Mouse (Mus musculus) forebrain, embryonic 11.5 days (tissue): Measurements from ENCODE around the gene Sod3. TPM values are rescaled to one million over a fixed set of nuclear protein-coding genes. Genes with fewer than 3 reads are reported as not detected.

Experiments
- ATAC-seq: fragments of 200-750 bp; cut with Nextera tagmentation; replicated peaks from 2 replicates; pipeline ENCODE4 v1.8.0; 2017; ENCODE audit warnings: moderate TSS enrichment; ENCODE audit not compliant: low FRiP score
- DNase-seq: peaks from one replicate; pipeline ENCODE4 v3.0.0-alpha.2; 2017; ENCODE audit warnings: low spot score
- H3K27ac ChIP-seq: fragments of 300-500 bp; sonication (generic); 2 replicates; pipeline ENCODE4 v1.5.1; 2014; ENCODE audit warnings: low read depth, low read length
- H3K27me3 ChIP-seq: fragments of 300-500 bp; sonication (generic); 2 replicates; pipeline ENCODE4 v1.6.1; 2014; ENCODE audit warnings: mild to moderate bottlenecking, low read length, mixed read lengths; ENCODE audit not compliant: control insufficient read depth, insufficient read depth
- H3K36me3 ChIP-seq: fragments of 300-500 bp; sonication (generic); 2 replicates; pipeline ENCODE4 v1.6.1; 2014; ENCODE audit warnings: mild to moderate bottlenecking, low read length, moderate library complexity, mixed read lengths; ENCODE audit not compliant: control insufficient read depth, insufficient read depth
- H3K4me1 ChIP-seq: fragments of 300-500 bp; sonication (generic); replicated peaks from 2 replicates; pipeline ENCODE4 v1.6.1; 2014; ENCODE audit warnings: low read length, mixed read lengths; ENCODE audit not compliant: control insufficient read depth, insufficient read depth
- H3K4me2 ChIP-seq: fragments of 300-500 bp; sonication (generic); 2 replicates; pipeline ENCODE4 v1.6.1; 2014; ENCODE audit warnings: low read depth, mild to moderate bottlenecking, low read length, moderate library complexity, mixed read lengths; ENCODE audit not compliant: severe bottlenecking
- H3K4me3 ChIP-seq: fragments of 300-500 bp; sonication (generic); 2 replicates; pipeline ENCODE4 v1.5.1; 2014; ENCODE audit warnings: low read depth, low read length
- H3K9ac ChIP-seq: fragments of 300-500 bp; sonication (generic); 2 replicates; pipeline ENCODE4 v1.6.1; 2014; ENCODE audit warnings: low read length
- H3K9me3 ChIP-seq: fragments of 300-500 bp; sonication (generic); 2 replicates; pipeline ENCODE4 v1.6.1; 2016; ENCODE audit warnings: low read length, mixed read lengths; ENCODE audit not compliant: control insufficient read depth
- WGBS: fragments of 180-500 bp; shearing (Covaris S2); extraction: QIAGEN DNeasy Blood & Tissue Kit; methylation state at CpG from one replicate; pipeline ENCODE4 v1.1.7; 2014; 5-methylcytosine and 5-hydroxymethylcytosine counted together
- polyA plus RNA-seq: library from polyadenylated mRNA; unstranded; fragments of >200 nt; fragmentation: Nextera tagmentation; extraction: Ambion mirVana; gene quantifications from 2 replicates; pipeline ENCODE4 v1.2.1, GENCODE M21; 2014

Sod3 gene
- polyA plus RNA-seq, 1 experiment from 2014 or later: 0.20 TPM

DNA sequence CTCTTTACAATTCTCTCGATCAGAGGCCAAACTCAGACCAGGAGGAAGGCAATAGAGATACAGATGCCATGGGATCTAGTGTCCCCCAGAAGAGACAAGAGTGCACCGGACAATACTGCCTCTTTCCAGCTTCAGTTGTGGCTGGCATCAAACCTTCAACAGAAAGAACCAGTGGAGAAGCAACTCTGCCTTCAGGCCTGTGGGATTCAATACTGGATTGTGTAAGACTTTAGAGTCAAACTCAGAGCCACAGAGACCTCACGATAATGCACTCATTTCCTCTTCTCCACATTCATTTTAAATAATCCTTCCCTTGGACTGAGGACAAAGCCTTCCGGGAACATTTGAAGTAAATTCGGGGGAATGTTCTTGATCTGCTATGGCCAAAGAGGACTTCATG, 10.9 kb upstream of the Sod3 start:
- Histone ChIP-seq H3K36me3 (no peaks in the 10 kb centered on the region), H3K4me3 (no peak overlapping the region), H3K27ac (no peak overlapping the region), H3K27me3 (no peaks in the 10 kb centered on the region), H3K9ac (no peak overlapping the region), H3K4me1 (no peaks in the 10 kb centered on the region), H3K9me3 (no peaks in the 10 kb centered on the region), H3K4me2 (no peak overlapping the region)
- 75% methylated on average over 5 of the region's 5 CpGs for WGBS
- DNase-seq (no peak), ATAC-seq (no peak)

- DNase-seq: no peak
- WGBS: 86% methylated on average over 4 of the region's 4 CpGs
- H3K4me1 ChIP-seq: no peaks in the 10 kb centered on the region
- H3K4me2 ChIP-seq: no peak overlapping the region
- H3K27ac ChIP-seq: no peak overlapping the region
- no peak overlapping the region for H3K9ac ChIP-seq
- ATAC-seq: no peak
- no peaks in the 10 kb centered on the region for H3K27me3 ChIP-seq
- no peak overlapping the region for H3K4me3 ChIP-seq
- no peaks in the 10 kb centered on the region for H3K36me3 ChIP-seq
- no peaks in the 10 kb centered on the region for H3K9me3 ChIP-seq
Observed at GRCm38 (mm10) chr5:52354441-52354840, 9.2 kb upstream of the Sod3 start.

DNA sequence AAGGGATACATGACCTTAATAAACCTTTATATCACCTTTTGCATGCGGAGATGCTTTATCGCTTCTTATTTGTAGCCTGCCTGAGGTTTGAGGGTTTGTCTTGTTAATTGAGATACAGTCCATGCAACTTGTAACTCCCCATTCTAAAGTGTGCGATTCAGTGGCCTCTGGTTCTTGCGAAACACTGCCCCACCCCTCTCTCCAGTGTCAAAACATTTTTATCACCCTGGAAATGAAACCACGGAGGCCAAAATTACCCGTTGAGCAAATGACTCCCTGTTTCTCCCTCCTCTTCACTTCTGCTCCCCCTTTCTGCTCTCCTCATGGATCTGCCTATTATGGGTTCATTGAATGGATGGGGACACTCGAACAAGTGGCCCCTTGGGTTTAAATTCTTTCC, 8.0 kb upstream of the Sod3 start:
- no peaks in the 10 kb centered on the region for H3K36me3 ChIP-seq
- no peak overlapping the region for H3K9ac ChIP-seq
- DNase-seq (no peak), ATAC-seq (no peak)
- H3K4me1 ChIP-seq: no peaks in the 10 kb centered on the region
- no peaks in the 10 kb centered on the region for H3K27me3 ChIP-seq
- H3K4me3 ChIP-seq: no peak overlapping the region
- no peaks in the 10 kb centered on the region for H3K9me3 ChIP-seq
- no peak overlapping the region for H3K4me2 ChIP-seq
- WGBS: 90% methylated on average over 7 of the region's 7 CpGs
- no peak overlapping the region for H3K27ac ChIP-seq

- Histone ChIP-seq H3K36me3 (no peaks in the 10 kb centered on the region), H3K9ac (no peak overlapping the region), H3K27me3 (no peaks in the 10 kb centered on the region), H3K9me3 (no peaks in the 10 kb centered on the region), H3K27ac (no peak overlapping the region), H3K4me2 (no peak overlapping the region), H3K4me3 (no peak overlapping the region), H3K4me1 (no peaks in the 10 kb centered on the region)
- no peak for ATAC-seq
- WGBS: 71% methylated on average over 9 of the region's 9 CpGs
- no peak for DNase-seq
Observed at GRCm38 (mm10) chr5:52357175-52357754, 6.3 kb upstream of the Sod3 start.

DNA sequence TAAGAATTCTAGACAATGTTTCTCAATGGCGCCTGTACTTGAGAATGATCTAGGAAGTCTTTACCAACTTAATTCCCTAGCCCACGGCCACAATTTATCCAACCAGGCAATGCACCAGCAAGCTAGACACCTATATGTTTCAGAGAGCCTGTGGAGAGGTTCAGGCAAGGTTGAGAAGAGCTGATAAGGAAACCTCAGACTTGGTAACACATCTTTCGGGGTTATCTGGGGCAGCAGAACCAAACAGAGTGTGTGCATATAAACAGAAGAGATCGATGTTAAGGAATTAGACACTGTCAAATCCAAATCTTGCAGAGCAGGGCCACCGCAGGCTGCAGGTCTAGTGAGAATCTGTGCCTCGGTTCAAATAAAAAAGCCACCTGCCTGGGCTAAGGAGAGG, 5.5 kb upstream of the Sod3 start:
- WGBS: 89% methylated on average over 6 of the region's 6 CpGs
- Histone ChIP-seq H3K9me3 (no peaks in the 10 kb centered on the region), H3K27ac (no peak overlapping the region), H3K9ac (no peak overlapping the region), H3K36me3 (no peaks in the 10 kb centered on the region), H3K4me1 (no peaks in the 10 kb centered on the region), H3K27me3 (no peaks in the 10 kb centered on the region), H3K4me3 (no peak overlapping the region), H3K4me2 (no peak overlapping the region)
- ATAC-seq: no peak
- DNase-seq: no peak

GRCm38 (mm10) chr5:52360286-52361049, 3.1 kb upstream of the Sod3 start:
- H3K4me1 ChIP-seq: no peaks in the 10 kb centered on the region
- H3K9ac ChIP-seq: no peak overlapping the region
- 80% methylated on average over 21 of the region's 21 CpGs for WGBS
- no peak overlapping the region for H3K4me2 ChIP-seq
- no peak overlapping the region for H3K27ac ChIP-seq
- H3K27me3 ChIP-seq: no peaks in the 10 kb centered on the region
- ATAC-seq (no peak), DNase-seq (no peak)
- no peak overlapping the region for H3K4me3 ChIP-seq
- H3K9me3 ChIP-seq: no peaks in the 10 kb centered on the region
- no peaks in the 10 kb centered on the region for H3K36me3 ChIP-seq

GRCm38 (mm10) chr5:52362776-52363467, 669 bp upstream of the Sod3 start:
- Histone ChIP-seq H3K9me3 (no peaks in the 10 kb centered on the region), H3K27me3 (no peaks in the 10 kb centered on the region), H3K36me3 (no peaks in the 10 kb centered on the region), H3K9ac (no peak overlapping the region), H3K27ac (no peak overlapping the region), H3K4me3 (no peak overlapping the region), H3K4me2 (no peak overlapping the region), H3K4me1 (no peaks in the 10 kb centered on the region)
- DNase-seq (no peak), ATAC-seq (no peak)
- WGBS: 63% methylated on average over 6 of the region's 6 CpGs

- no peaks in the 10 kb centered on the region for H3K9me3 ChIP-seq
- H3K36me3 ChIP-seq: no peaks in the 10 kb centered on the region
- WGBS: 74% methylated on average over 5 of the region's 5 CpGs
- no peak overlapping the region for H3K27ac ChIP-seq
- H3K4me1 ChIP-seq: no peaks in the 10 kb centered on the region; the same call in 1 of the 2 replicates
- H3K4me3 ChIP-seq: no peak overlapping the region
- H3K27me3 ChIP-seq: no peaks in the 10 kb centered on the region
- no peak for DNase-seq
- H3K9ac ChIP-seq: no peak overlapping the region
- no peak for ATAC-seq
- no peak overlapping the region for H3K4me2 ChIP-seq
Observed at GRCm38 (mm10) chr5:52364521-52364920, 930 bp downstream of the Sod3 start.
